Mouse (Mus musculus) ES-Bruce4 (cell line): ENCODE measurements around the gene Thada. TPM values are rescaled to one million over a fixed set of nuclear protein-coding genes. Genes with fewer than 3 reads are reported as not detected.

Source experiments
- H3K27ac ChIP-seq: 2 replicates; pipeline ENCODE4 v1.5.1; 2012; ENCODE audit warnings: low read length, inconsistent platforms; ENCODE audit not compliant: insufficient read depth
- H3K27me3 ChIP-seq: 2 replicates; pipeline ENCODE4 v1.6.1; 2012; ENCODE audit warnings: mild to moderate bottlenecking, low read length, inconsistent platforms; ENCODE audit not compliant: control insufficient read depth, poor library complexity, insufficient read depth, severe bottlenecking
- H3K36me3 ChIP-seq: 2 replicates; pipeline ENCODE4 v1.6.1; 2012; ENCODE audit warnings: inconsistent platforms, mild to moderate bottlenecking, low read length, moderate library complexity; ENCODE audit not compliant: control insufficient read depth, poor library complexity, insufficient read depth, severe bottlenecking
- H3K4me1 ChIP-seq: one replicate; pipeline ENCODE4 v1.8.1; 2011; ENCODE audit warnings: low read length; ENCODE audit not compliant: control insufficient read depth, insufficient read depth
- H3K4me3 ChIP-seq: 2 replicates; pipeline ENCODE4 v1.5.1; 2011; ENCODE audit warnings: low read depth, mild to moderate bottlenecking, low read length
- H3K9ac ChIP-seq: 2 replicates; pipeline ENCODE4 v1.6.1; 2012; ENCODE audit warnings: low read depth, mild to moderate bottlenecking, inconsistent platforms; ENCODE audit not compliant: poor library complexity, severe bottlenecking
- H3K9me3 ChIP-seq: replicated peaks from 2 replicates; pipeline ENCODE4 v1.6.1; 2012; ENCODE audit warnings: mild to moderate bottlenecking, low read length, inconsistent platforms; ENCODE audit not compliant: control insufficient read depth, poor library complexity, insufficient read depth, severe bottlenecking
- CTCF ChIP-seq: IDR thresholded peaks from one replicate; pipeline ENCODE4 v1.8.1; 2011; ENCODE audit warnings: low read depth, low read length
- EP300 ChIP-seq: IDR thresholded peaks from 2 replicates; pipeline ENCODE4 v1.6.1; 2011; ENCODE audit warnings: low read depth, low read length; ENCODE audit not compliant: insufficient read depth
- POLR2A ChIP-seq: IDR thresholded peaks from one replicate; pipeline ENCODE4 v1.8.1; 2011; ENCODE audit warnings: low read length; ENCODE audit not compliant: insufficient read depth
- polyA plus RNA-seq: library from polyadenylated mRNA; stranded (reverse); fragments of >200 nt; gene quantifications from 2 replicates; pipeline ENCODE4 v1.2.4, GENCODE M21; 2011; ENCODE audit warnings: low read depth; ENCODE audit not compliant: missing spikeins, insufficient read depth, insufficient read length

Thada gene
- polyA plus RNA-seq, 1 experiment: 38.0 TPM

DNA sequence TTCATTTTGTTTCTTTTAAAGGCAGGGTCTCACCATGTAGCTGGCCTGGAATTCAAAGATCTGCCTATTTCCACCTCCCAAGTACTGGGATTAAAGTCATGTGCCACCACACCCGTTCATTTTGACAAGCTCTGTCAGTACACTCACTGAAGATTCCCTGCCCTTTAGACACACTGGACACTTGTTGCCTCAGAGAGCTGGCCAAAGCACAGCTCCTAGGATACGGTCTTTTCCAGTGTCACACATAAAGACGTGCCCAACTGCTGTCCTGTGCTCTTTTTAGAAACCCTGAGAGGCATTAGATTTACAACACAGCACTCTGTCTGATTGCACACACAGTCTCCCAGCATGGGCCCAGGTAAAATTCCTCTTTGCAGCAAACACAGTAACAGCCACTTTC is 248.3 kb downstream of the Thada start:
- no peak overlapping the region for H3K4me3 ChIP-seq
- H3K9ac ChIP-seq: no peak overlapping the region
- H3K27ac ChIP-seq: no peak overlapping the region
- TF ChIP-seq CTCF (no peak), POLR2A (no peak), EP300 (no peak)
- no peaks in the 10 kb centered on the region for H3K36me3 ChIP-seq
- H3K27me3 ChIP-seq: no peaks in the 10 kb centered on the region
- no peaks in the 10 kb centered on the region for H3K4me1 ChIP-seq
- H3K9me3 ChIP-seq: no peaks in the 10 kb centered on the region

DNA sequence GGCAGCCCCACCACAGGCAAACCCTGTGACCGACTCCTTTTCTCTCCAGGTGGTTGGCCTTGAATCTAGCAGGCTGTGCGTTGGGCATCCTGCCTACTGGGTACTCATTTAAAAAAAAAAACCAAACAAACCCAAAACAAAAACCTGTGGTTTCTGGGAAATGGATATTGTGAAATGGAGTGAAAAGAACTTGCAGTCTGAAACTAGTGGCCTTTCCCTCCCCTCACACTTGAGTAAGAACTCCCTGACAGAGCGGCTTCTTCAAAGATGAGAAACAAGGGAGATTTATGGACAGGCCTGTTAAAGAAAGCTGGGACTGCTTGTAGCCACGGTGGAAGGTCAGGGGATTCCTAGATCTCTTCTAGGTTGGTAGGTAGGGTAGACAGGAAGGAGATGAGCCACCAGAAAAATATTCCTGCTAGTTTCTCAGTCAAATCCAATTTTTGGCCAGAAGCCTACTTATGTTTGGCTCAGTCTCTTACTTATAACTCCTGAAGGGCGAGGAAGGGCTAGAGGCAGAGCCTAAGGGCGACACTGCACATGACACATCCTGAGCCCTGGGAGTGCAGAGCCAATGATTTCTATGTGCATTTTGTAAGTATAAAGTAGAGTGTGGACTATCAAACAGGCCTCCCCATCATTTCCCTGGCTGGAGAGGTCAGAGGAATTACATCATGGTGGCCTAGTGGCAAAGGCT is 250.6 kb downstream of the Thada start:
- TF ChIP-seq POLR2A: no peak
- no peak for TF ChIP-seq CTCF
- no peak for TF ChIP-seq EP300
- no peaks in the 10 kb centered on the region for H3K4me1 ChIP-seq
- H3K27ac ChIP-seq: no peak overlapping the region
- no peak overlapping the region for H3K9ac ChIP-seq
- H3K36me3 ChIP-seq: 0 out of 2 replicates have a peak, but pooled peaks cover 2% of the 10 kb centered on the region
- no peaks in the 10 kb centered on the region for H3K9me3 ChIP-seq
- H3K4me3 ChIP-seq: no peak overlapping the region
- H3K27me3 ChIP-seq: no peaks in the 10 kb centered on the region

DNA sequence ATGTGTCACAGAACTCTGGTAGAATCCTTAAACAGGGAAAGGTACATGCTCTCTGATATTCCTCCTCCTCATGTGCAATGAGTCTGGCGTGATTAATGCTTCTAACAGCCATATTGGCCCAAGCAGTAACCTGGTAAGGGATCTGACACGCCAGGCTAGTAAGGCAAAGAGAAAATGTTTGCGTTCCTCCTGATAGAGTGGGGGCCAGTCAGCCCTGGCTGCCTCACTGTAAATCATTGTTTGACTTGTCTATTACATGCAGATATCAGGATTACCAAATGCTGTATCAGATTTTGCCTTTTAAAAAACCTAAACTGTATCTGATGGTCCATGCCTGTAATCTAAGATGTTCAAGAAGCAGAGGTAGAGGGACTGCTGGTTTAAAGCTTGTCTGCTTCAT is 252.5 kb downstream of the Thada start:
- TF ChIP-seq CTCF: no peak
- Histone ChIP-seq H3K4me1 (no peaks in the 10 kb centered on the region), H3K27ac (no peak overlapping the region)

DNA sequence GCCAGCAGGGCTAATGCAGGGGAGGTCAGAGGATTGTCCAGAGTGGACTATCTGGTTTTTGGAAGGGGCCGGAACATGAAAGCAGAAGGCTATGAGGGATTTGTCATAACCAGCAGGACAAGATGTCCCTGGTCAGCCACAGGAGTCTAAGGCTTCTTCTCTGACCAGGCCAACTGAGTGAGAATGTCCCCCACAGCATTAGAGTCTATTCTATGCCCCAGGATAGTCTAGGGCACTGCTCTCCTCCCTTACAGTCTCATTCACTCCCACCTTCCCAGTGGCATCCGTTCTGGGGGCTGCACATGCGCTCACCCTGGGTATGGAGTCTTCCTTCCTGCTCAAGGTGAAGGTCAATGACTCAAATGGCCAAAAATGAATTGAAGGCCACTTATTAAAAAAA is 258.4 kb downstream of the Thada start:
- H3K9me3 ChIP-seq: no peaks in the 10 kb centered on the region
- no peak overlapping the region for H3K27ac ChIP-seq
- H3K4me1 ChIP-seq: no peaks in the 10 kb centered on the region
- TF ChIP-seq POLR2A: no peak
- TF ChIP-seq CTCF: no peak
- no peak for TF ChIP-seq EP300
- no peaks in the 10 kb centered on the region for H3K27me3 ChIP-seq
- H3K9ac ChIP-seq: no peak overlapping the region
- H3K36me3 ChIP-seq: peaks cover 6% of the 10 kb centered on the region; the same call in 1 of the 2 replicates
- no peak overlapping the region for H3K4me3 ChIP-seq

More for the DNA sequence above, 252.5 kb downstream of the Thada start:
- Histone ChIP-seq H3K9ac (no peak overlapping the region), H3K9me3 (no peaks in the 10 kb centered on the region), H3K36me3 (0 out of 2 replicates have a peak, but pooled peaks cover 2% of the 10 kb centered on the region), H3K4me3 (no peak overlapping the region), H3K27me3 (no peaks in the 10 kb centered on the region)

DNA sequence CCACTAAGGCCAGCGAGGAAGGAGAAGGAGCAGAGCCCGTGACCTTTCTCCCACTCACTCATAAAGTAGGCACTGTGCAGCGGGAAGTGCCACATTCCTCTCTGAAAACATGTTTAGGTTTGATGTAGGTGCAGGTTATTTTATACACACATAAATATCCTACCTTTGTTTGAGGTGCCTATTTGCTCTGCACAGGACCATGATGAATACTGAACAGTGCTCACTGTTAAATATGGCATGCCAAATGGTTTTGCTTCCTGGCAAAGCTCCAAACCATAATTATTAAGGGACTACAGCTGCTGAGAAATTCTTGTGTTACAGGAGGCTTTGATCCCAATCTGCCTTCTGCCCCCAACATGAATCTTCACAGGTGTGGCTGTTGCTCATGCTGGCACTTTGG is 259.8 kb downstream of the Thada start:
- no peaks in the 10 kb centered on the region for H3K27me3 ChIP-seq
- no peak overlapping the region for H3K27ac ChIP-seq
- no peaks in the 10 kb centered on the region for H3K9me3 ChIP-seq
- H3K36me3 ChIP-seq: peaks cover 4% of the 10 kb centered on the region; the same call in 1 of the 2 replicates
- no peaks in the 10 kb centered on the region for H3K4me1 ChIP-seq
- TF ChIP-seq EP300 (no peak), CTCF (no peak), POLR2A (no peak)
- H3K9ac ChIP-seq: no peak overlapping the region
- no peak overlapping the region for H3K4me3 ChIP-seq

DNA sequence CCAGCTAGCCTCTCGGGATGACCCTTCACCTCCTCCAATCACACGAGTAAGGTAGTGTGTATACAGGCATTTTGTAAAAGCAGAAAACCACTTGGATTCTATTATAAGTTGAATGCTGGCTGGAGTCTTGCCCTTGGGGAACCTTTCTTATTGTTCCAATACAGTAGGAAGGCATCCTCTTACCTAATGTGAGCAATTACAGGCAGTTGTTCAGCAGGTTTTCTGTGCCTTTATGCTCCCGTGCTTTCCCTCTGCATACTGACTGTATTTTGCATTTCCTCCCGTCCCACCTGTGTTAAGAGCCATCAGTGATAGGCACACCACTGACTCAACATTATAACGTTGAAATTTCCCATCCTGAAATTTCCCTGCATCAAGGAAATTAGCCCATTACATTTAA is 261.0 kb downstream of the Thada start:
- Histone ChIP-seq H3K9me3 (no peaks in the 10 kb centered on the region), H3K4me3 (no peak overlapping the region), H3K36me3 (peaks cover 4% of the 10 kb centered on the region; the same call in 1 of the 2 replicates), H3K27me3 (no peaks in the 10 kb centered on the region), H3K4me1 (no peaks in the 10 kb centered on the region), H3K9ac (no peak overlapping the region), H3K27ac (no peak overlapping the region)
- no peak for TF ChIP-seq POLR2A
- no peak for TF ChIP-seq EP300
- no peak for TF ChIP-seq CTCF
